Comparison of ENCODE assay signal across 9 mouse cellular contexts in the genomic region with DNA sequence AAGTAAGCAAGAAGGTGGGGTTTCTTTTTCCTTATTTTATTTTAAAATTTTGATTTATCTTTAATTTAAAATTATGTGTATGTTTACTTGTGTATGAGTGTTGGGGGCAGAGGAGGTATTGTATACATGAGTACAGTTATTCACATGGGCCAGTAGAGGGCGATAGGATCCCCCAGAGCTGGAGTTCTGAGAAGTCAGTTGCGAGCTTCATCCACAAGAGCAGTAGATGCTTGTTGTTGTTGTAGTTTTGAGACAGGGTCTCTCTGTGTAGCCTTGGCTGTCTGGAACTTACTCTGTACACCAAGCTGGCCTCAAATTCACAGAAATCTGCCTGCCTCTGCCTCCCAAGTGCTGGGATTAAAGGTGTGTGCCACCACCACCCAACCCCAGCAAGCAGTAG. TPM values are rescaled to one million over a fixed set of nuclear protein-coding genes. Genes with fewer than 3 reads are reported as not detected.
DNase-seq lines count a peak whose midpoint lies in the region; ATAC-seq and TF ChIP-seq lines count a peak whose summit lies in the region.
"Had no signal": no experiment of that assay in that cellular context is flagged by ENCODE, and none has a peak within 500 bp of the region (broad histone marks: within the 10 kb centered on the region; RNA-seq: fewer than 3 reads in every experiment).

No protein-coding gene starts in this region.

- peak; percentile 75 for TF ChIP-seq CTCF in lung, postnatal 0 days (IDR thresholded peaks at IDR 0.05)

- ATAC-seq in cerebellum, adult (ENCODE audit: insufficient number of reproducible peaks, low FRiP score, low TSS enrichment): no peak
- ATAC-seq in midbrain, embryonic 14.5 days (ENCODE audit: low FRiP score, low TSS enrichment): no peak
- ATAC-seq in embryonic facial prominence, embryonic 11.5 days (replicated peaks; ENCODE audit: insufficient number of reproducible peaks, low FRiP score, low TSS enrichment, low read depth): 0 out of 2 replicates have a peak, but pooled peaks have one; percentile 44
- ATAC-seq in lung, postnatal 0 days: peak; percentile 41; the same call in 1 of the 2 replicates

- peak; percentile 39 to 48 for DNase-seq in cerebellum, postnatal 14 days
- DNase-seq in midbrain, embryonic 14.5 days: peak; percentile 57
- DNase-seq in midbrain, embryonic 10.5 days (ENCODE audit: low spot score): no peak
- DNase-seq in embryonic facial prominence, embryonic 11.5 days (ENCODE audit: low spot score): peak; percentile 76
- peak; percentile 77 for DNase-seq in lung, postnatal 0 days (ENCODE audit: low spot score)
- no peak for DNase-seq in urinary bladder, adult 18-20 months (ENCODE audit: low spot score in 2 of 2)
- DNase-seq in adrenal gland, postnatal 25 days: no peak

- no peaks in the 10 kb centered on the region for H3K36me3 ChIP-seq in midbrain, embryonic 14.5 days (ENCODE audit: control insufficient read depth, insufficient read depth, low read length)
- H3K36me3 ChIP-seq in midbrain, embryonic 10.5 days: no peaks in the 10 kb centered on the region
- H3K36me3 ChIP-seq in embryonic facial prominence, embryonic 11.5 days (replicated peaks; ENCODE audit: control insufficient read depth, insufficient read depth, low read depth, low read length): no peaks in the 10 kb centered on the region
- no peaks in the 10 kb centered on the region for H3K36me3 ChIP-seq in lung, postnatal 0 days (ENCODE audit: insufficient read depth, low read length)
- H3K36me3 ChIP-seq: G1E had no signal

- no peak for TF ChIP-seq EP300 in lung, postnatal 0 days (IDR thresholded peaks at IDR 0.05)

- H3K27ac ChIP-seq in midbrain, embryonic 14.5 days (replicated peaks; ENCODE audit: low read depth, low read length): no peak overlapping the region
- no peak overlapping the region for H3K27ac ChIP-seq in midbrain, embryonic 10.5 days (replicated peaks)
- no peak overlapping the region for H3K27ac ChIP-seq in embryonic facial prominence, embryonic 11.5 days (replicated peaks; ENCODE audit: low read depth, low read length)
- no peak overlapping the region for H3K27ac ChIP-seq in lung, postnatal 0 days (ENCODE audit: low read length)

- WGBS in midbrain, embryonic 14.5 days: 16% methylated on average over 2 of the region's 2 CpGs
- WGBS in midbrain, embryonic 10.5 days: 15% methylated on average over 2 of the region's 2 CpGs
- 14% methylated on average over 2 of the region's 2 CpGs for WGBS in embryonic facial prominence, embryonic 11.5 days
- WGBS in lung, postnatal 0 days: 3% methylated on average over 2 of the region's 2 CpGs

- no peak overlapping the region for H3K4me3 ChIP-seq in midbrain, embryonic 14.5 days (replicated peaks; ENCODE audit: low read depth, low read length)
- H3K4me3 ChIP-seq in midbrain, embryonic 10.5 days: no peak overlapping the region
- no peak overlapping the region for H3K4me3 ChIP-seq in embryonic facial prominence, embryonic 11.5 days (ENCODE audit: low read depth, low read length)
- no peak overlapping the region for H3K4me3 ChIP-seq in lung, postnatal 0 days (ENCODE audit: low read depth, low read length)

- no peaks in the 10 kb centered on the region for H3K27me3 ChIP-seq in midbrain, embryonic 14.5 days (ENCODE audit: control insufficient read depth, insufficient read depth, low read length)
- no peaks in the 10 kb centered on the region for H3K27me3 ChIP-seq in midbrain, embryonic 10.5 days (ENCODE audit: low read depth, poor library complexity, severe bottlenecking)
- no peaks in the 10 kb centered on the region for H3K27me3 ChIP-seq in embryonic facial prominence, embryonic 11.5 days (ENCODE audit: control insufficient read depth, insufficient read depth, low read length)
- no peaks in the 10 kb centered on the region for H3K27me3 ChIP-seq in lung, postnatal 0 days (replicated peaks; ENCODE audit: insufficient read depth, low read length)

- H3K4me2 ChIP-seq in midbrain, embryonic 14.5 days (ENCODE audit: low read length): no peak overlapping the region
- no peak overlapping the region for H3K4me2 ChIP-seq in embryonic facial prominence, embryonic 11.5 days (ENCODE audit: low read depth, low read length)
- H3K4me2 ChIP-seq in lung, postnatal 0 days (replicated peaks; ENCODE audit: low read depth, low read length): no peak overlapping the region

- no peaks in the 10 kb centered on the region for H3K4me1 ChIP-seq in midbrain, embryonic 14.5 days (ENCODE audit: control insufficient read depth, insufficient read depth, low read length)
- no peaks in the 10 kb centered on the region for H3K4me1 ChIP-seq in midbrain, embryonic 10.5 days
- no peaks in the 10 kb centered on the region for H3K4me1 ChIP-seq in embryonic facial prominence, embryonic 11.5 days (ENCODE audit: control insufficient read depth, insufficient read depth, low read length)
- H3K4me1 ChIP-seq in lung, postnatal 0 days (ENCODE audit: insufficient read depth, low read depth, low read length): no peaks in the 10 kb centered on the region

- H3K9ac ChIP-seq in midbrain, embryonic 14.5 days (replicated peaks; ENCODE audit: low read length): no peak overlapping the region
- H3K9ac ChIP-seq in embryonic facial prominence, embryonic 11.5 days (replicated peaks; ENCODE audit: low read length): no peak overlapping the region
- no peak overlapping the region for H3K9ac ChIP-seq in lung, postnatal 0 days (replicated peaks; ENCODE audit: low read depth)

- H3K9me3 ChIP-seq in midbrain, embryonic 14.5 days (ENCODE audit: control insufficient read depth, low read length): no peaks in the 10 kb centered on the region
- no peaks in the 10 kb centered on the region for H3K9me3 ChIP-seq in midbrain, embryonic 10.5 days (replicated peaks)
- no peaks in the 10 kb centered on the region for H3K9me3 ChIP-seq in embryonic facial prominence, embryonic 11.5 days (replicated peaks; ENCODE audit: control insufficient read depth, low read length)
- no peaks in the 10 kb centered on the region for H3K9me3 ChIP-seq in lung, postnatal 0 days (ENCODE audit: low read length)
- H3K9me3 ChIP-seq: G1E had no signal

RNA-seq across cellular contexts. Expression of a gene that starts 23.8 kb away (rescaled TPM):
- 78.8 and 80.1 TPM in 2 replicates for polyA plus RNA-seq in midbrain, embryonic 14.5 days (2014; fragmentation: Nextera tagmentation; extraction: Ambion mirVana)
- polyA plus RNA-seq in midbrain, embryonic 10.5 days (2016; fragmentation: Nextera tagmentation; extraction: Ambion mirVana): 108 and 119 TPM in 2 replicates
- 146 and 183 TPM in 2 replicates for polyA plus RNA-seq in embryonic facial prominence, embryonic 11.5 days (2014; fragmentation: Nextera tagmentation; extraction: Ambion mirVana)
- polyA plus RNA-seq in lung, postnatal 0 days (2015; fragmentation: Nextera tagmentation; extraction: Ambion mirVana): 59.4 and 59.8 TPM in 2 replicates
- 107 and 151 TPM in 2 replicates for total RNA-seq in adrenal gland, postnatal 25 days (2021)

Comparison
In these comparisons a context has a peak if more than half of its experiments do, and no peak if none do; other contexts are left out.
1. DNase-seq: peak in cerebellum, postnatal 14 days (2 of 2), midbrain, embryonic 14.5 days (single experiment), embryonic facial prominence, embryonic 11.5 days (single experiment) and lung, postnatal 0 days (single experiment); none in midbrain, embryonic 10.5 days (single experiment), urinary bladder, adult 18-20 months (0 of 2) and adrenal gland, postnatal 25 days (single experiment).
2. ATAC-seq: peak in embryonic facial prominence, embryonic 11.5 days (single experiment) and lung, postnatal 0 days (single experiment); none in cerebellum, adult (single experiment) and midbrain, embryonic 14.5 days (single experiment).